Mouse (Mus musculus): ENCODE results near the gene Tlr2. TPM values are rescaled to one million over a fixed set of nuclear protein-coding genes. Genes with fewer than 3 reads are reported as not detected.

The Tlr2 gene
- polyA plus RNA-seq, 1 experiment from 2014 or later = 0.77 TPM

Other genes starting within 250 kb of the Tlr2 start
- 27.2 and 33.6 TPM in 2 replicates for gene Sfrp2, start 75.4 kb downstream of the Tlr2 start, polyA plus RNA-seq (2014; fragmentation: Nextera tagmentation; extraction: Ambion mirVana)
- gene Tmem131l, start 198.4 kb upstream of the Tlr2 start, polyA plus RNA-seq (2014; fragmentation: Nextera tagmentation; extraction: Ambion mirVana) = 123 and 131 TPM in 2 replicates

Data from forebrain, embryonic 14.5 days (tissue).